In genomic region chr12:80133011-80133545, GRCm38 (mm10) we compare ENCODE assay signal across 8 mouse cellular contexts. TPM values are rescaled to one million over a fixed set of nuclear protein-coding genes. Genes with fewer than 3 reads are reported as not detected.
DNase-seq lines count a peak whose midpoint lies in the region; ATAC-seq and TF ChIP-seq lines count a peak whose summit lies in the region.

No protein-coding gene starts in this region.

- H3K36me3 ChIP-seq in heart, embryonic 12.5 days, result no peaks in the 10 kb centered on the region
- H3K36me3 ChIP-seq in E14TG2a.4 (ENCODE audit: insufficient read depth, low read length), result no peaks in the 10 kb centered on the region
- no peaks in the 10 kb centered on the region for H3K36me3 ChIP-seq in midbrain, embryonic 10.5 days

- TF ChIP-seq CTCF in E14TG2a.4 (conservative IDR thresholded peaks at IDR 0.05; ENCODE audit: low read length), result peak; percentile 23

- intact Hi-C loops in left cerebral cortex, postnatal 10 days (cut with DNase I), result loop anchor here (2.0 kb wide), 1 partner anchor 520 kb away; no protein-coding TSS in a partner anchor

- no peak overlapping the region for H3K27ac ChIP-seq in heart, embryonic 12.5 days (ENCODE audit: poor library complexity, severe bottlenecking)
- H3K27ac ChIP-seq in midbrain, embryonic 10.5 days (replicated peaks), result peak overlapping the region; percentile 99

- 38% methylated on average over 9 of the region's 9 CpGs for WGBS in heart, embryonic 12.5 days
- WGBS in midbrain, embryonic 10.5 days, result 40% methylated on average over 9 of the region's 9 CpGs

- peak overlapping the region; percentile 70; the same call in 1 of the 2 replicates for H3K4me2 ChIP-seq in heart, embryonic 12.5 days

- peaks cover 56% of the 10 kb centered on the region for H3K4me1 ChIP-seq in heart, embryonic 12.5 days (replicated peaks)
- H3K4me1 ChIP-seq in E14TG2a.4 (replicated peaks; ENCODE audit: low read depth, low read length), result peaks cover 51% of the 10 kb centered on the region
- H3K4me1 ChIP-seq in midbrain, embryonic 10.5 days, result peaks cover 38% of the 10 kb centered on the region

- ATAC-seq in heart, embryonic 12.5 days (ENCODE audit: insufficient number of reproducible peaks, low FRiP score), result no peak
- ATAC-seq in hematopoietic stem cell, adult 5-6 weeks (replicated peaks in 1 of 2; ENCODE audit: insufficient read depth in 1 of 2, low FRiP score in 2 of 2, low TSS enrichment in 1 of 2, low read depth in 1 of 2, poor library complexity in 2 of 2, severe bottlenecking in 2 of 2), result peak; percentile 4 to 16; a peak in 1 of 4 replicates

- no peaks in the 10 kb centered on the region for H3K9me3 ChIP-seq in heart, embryonic 12.5 days (replicated peaks)
- no peaks in the 10 kb centered on the region for H3K9me3 ChIP-seq in E14TG2a.4 (ENCODE audit: low read length)
- no peaks in the 10 kb centered on the region for H3K9me3 ChIP-seq in midbrain, embryonic 10.5 days (replicated peaks)

- no peak overlapping the region for H3K9ac ChIP-seq in heart, embryonic 12.5 days

- no peak for DNase-seq in heart, adult 18-20 months
- DNase-seq in midbrain, embryonic 10.5 days (ENCODE audit: low spot score), result no peak
- DNase-seq in urinary bladder, postnatal 25 days (ENCODE audit: low spot score), result no peak
- no peak for DNase-seq in adipocyte (ENCODE audit: low spot score)
- no peak for DNase-seq in left cerebral cortex, postnatal 10 days (ENCODE audit: extremely low spot score in 1 of 2, low spot score in 2 of 2)

- H3K27me3 ChIP-seq in heart, embryonic 12.5 days (replicated peaks), result no peaks in the 10 kb centered on the region
- H3K27me3 ChIP-seq in E14TG2a.4 (ENCODE audit: insufficient read depth, low read length), result peaks cover 46% of the 10 kb centered on the region
- H3K27me3 ChIP-seq in midbrain, embryonic 10.5 days (ENCODE audit: low read depth, poor library complexity, severe bottlenecking), result peaks cover 5% of the 10 kb centered on the region; the same call in 1 of the 2 replicates

- no peak overlapping the region for H3K4me3 ChIP-seq in heart, embryonic 12.5 days
- H3K4me3 ChIP-seq in E14TG2a.4 (replicated peaks; ENCODE audit: low read length), result peak overlapping the region; percentile 87
- H3K4me3 ChIP-seq in midbrain, embryonic 10.5 days, result peak overlapping the region; percentile 61

RNA-seq across cellular contexts. Expression of gene Zfp36l1, which starts 20.3 kb away (rescaled TPM):
- 98.4 and 101 TPM in 2 replicates for polyA plus RNA-seq in heart, embryonic 12.5 days (2016; fragmentation: Nextera tagmentation; extraction: Ambion mirVana)
- 10 to 100 TPM; 84.9 to 91.1 TPM for total RNA-seq in heart, adult 18-20 months (2021)
- 17.7 and 19.0 TPM in 2 replicates for total RNA-seq in hematopoietic stem cell, adult 5-6 weeks (2017)
- 127 and 141 TPM in 2 replicates for polyA plus RNA-seq in midbrain, embryonic 10.5 days (2016; fragmentation: Nextera tagmentation; extraction: Ambion mirVana)
- total RNA-seq in left cerebral cortex, postnatal 10 days (2021), result 10 to 100 TPM; 36.4 to 46.9 TPM
